Mouse (Mus musculus): Measurements from ENCODE around the gene Prss50. TPM values are rescaled to one million over a fixed set of nuclear protein-coding genes. Genes with fewer than 3 reads are reported as not detected.

Gene Prss50
- total and polyA plus RNA-seq, 3 experiments = not detected

DNA sequence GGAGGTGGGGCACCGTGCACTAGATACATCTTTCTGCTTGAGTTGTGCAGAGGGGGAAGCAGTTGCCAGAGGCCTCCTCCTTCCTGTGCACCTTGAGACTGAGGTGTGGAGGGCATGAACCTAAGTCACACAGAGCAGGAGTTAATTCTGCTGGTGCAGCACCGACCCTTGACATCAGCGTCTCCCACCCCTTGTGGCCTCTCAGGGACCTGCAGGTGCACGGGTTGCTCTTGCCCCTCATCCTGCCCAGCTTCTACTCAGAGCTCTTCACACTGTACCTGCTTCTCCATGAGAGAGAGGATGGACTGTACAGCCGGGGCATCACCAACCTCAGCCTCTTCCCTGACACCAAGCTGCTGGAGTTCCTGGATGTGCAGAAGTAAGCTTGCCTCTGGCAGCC lies 37.7 kb downstream of the Prss50 start:
- Histone ChIP-seq H3K4me2 (ENCODE audit: insufficient read depth, low read depth, poor library complexity, severe bottlenecking) (no peak overlapping the region), H3K4me1 (ENCODE audit: control insufficient read depth in 1 of 2, insufficient read depth in 2 of 2) (peaks cover 4 to 39% of the 10 kb centered on the region in 2 experiments; a peak in 3 of 4 replicates), H3K9ac (ENCODE audit: insufficient read depth, low read depth) (no peak overlapping the region), H3K36me3 (replicated peaks in 1 of 2; ENCODE audit: control insufficient read depth in 1 of 2, insufficient read depth in 1 of 2, low read length in 1 of 2) (peaks cover 0 to 83% of the 10 kb centered on the region in 2 experiments), H3K27ac (ENCODE audit: insufficient read depth, low read depth) (no peak overlapping the region), H3K79me2 (replicated peaks; ENCODE audit: control insufficient read depth, extremely low read depth, insufficient read depth, poor library complexity, severe bottlenecking) (no peaks in the 10 kb centered on the region), H3K9me3 (replicated peaks; ENCODE audit: low read length) (no peaks in the 10 kb centered on the region), H3K27me3 (replicated peaks) (no peaks in the 10 kb centered on the region), H3K4me3 (replicated peaks in 1 of 3; ENCODE audit: low read depth in 2 of 3, low read length in 2 of 3, poor library complexity in 1 of 3) (no peak overlapping the region)
- no peak for DNase-seq (ENCODE audit: extremely low read depth)
- dilution Hi-C loops (cut with MboI; ENCODE audit: extremely low pct_ligation_motif_present, extremely low pct_unique_long_range_greater_than_20kb, low sequenced_read_pairs) (no loop called here), in situ Hi-C loops (cut with MboI; ENCODE audit: low pct_ligation_motif_present, low pct_unique_long_range_greater_than_20kb, low sequenced_read_pairs) (no loop called here)
- TF ChIP-seq JUN (IDR thresholded peaks at IDR 0.05; ENCODE audit: insufficient read depth, low read depth, low read length) (no peak), BHLHE40 (IDR thresholded peaks at IDR 0.05; ENCODE audit: low read depth, low read length) (no peak), CTCF (conservative IDR thresholded peaks at IDR 0.05 in 1 of 2, IDR thresholded peaks at IDR 0.05 in 1 of 2; ENCODE audit: low read depth in 2 of 2, low read length in 2 of 2) (peak; percentile 9 to 25; a peak in 2 of 4 replicates)

DNA sequence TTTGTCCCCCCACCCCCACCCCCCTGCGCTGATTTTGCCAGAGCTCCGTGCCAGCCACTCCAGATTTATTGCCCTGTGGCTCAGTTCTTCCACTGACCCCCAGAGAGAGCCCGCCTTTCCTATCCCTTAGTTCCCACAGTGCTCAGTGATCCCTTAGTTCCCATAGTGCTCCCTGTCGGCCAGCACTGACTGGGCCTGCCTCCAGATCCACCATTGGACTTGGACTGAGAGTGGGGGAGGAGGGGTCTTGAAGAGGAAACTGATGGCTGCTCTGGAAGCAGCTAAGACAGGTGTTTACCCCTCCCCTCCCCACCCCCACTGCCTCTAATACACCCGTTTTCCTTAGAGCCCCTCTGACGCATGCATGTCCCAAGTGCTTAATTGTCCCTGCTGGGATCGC lies 38.2 kb downstream of the Prss50 start:
- Histone ChIP-seq H3K4me1 (ENCODE audit: control insufficient read depth in 1 of 2, insufficient read depth in 2 of 2) (peaks cover 4 to 34% of the 10 kb centered on the region in 2 experiments; a peak in 3 of 4 replicates), H3K27ac (ENCODE audit: insufficient read depth, low read depth) (no peak overlapping the region), H3K79me2 (replicated peaks; ENCODE audit: control insufficient read depth, extremely low read depth, insufficient read depth, poor library complexity, severe bottlenecking) (no peaks in the 10 kb centered on the region), H3K4me3 (replicated peaks in 1 of 3; ENCODE audit: low read depth in 2 of 3, low read length in 2 of 3, poor library complexity in 1 of 3) (no peak overlapping the region), H3K27me3 (replicated peaks) (no peaks in the 10 kb centered on the region), H3K9ac (ENCODE audit: insufficient read depth, low read depth) (no peak overlapping the region), H3K9me3 (replicated peaks; ENCODE audit: low read length) (no peaks in the 10 kb centered on the region), H3K36me3 (replicated peaks in 1 of 2; ENCODE audit: control insufficient read depth in 1 of 2, insufficient read depth in 1 of 2, low read length in 1 of 2) (peaks cover 0 to 78% of the 10 kb centered on the region in 2 experiments), H3K4me2 (ENCODE audit: insufficient read depth, low read depth, poor library complexity, severe bottlenecking) (no peak overlapping the region)
- TF ChIP-seq TBP (conservative IDR thresholded peaks at IDR 0.05; ENCODE audit: low read depth, low read length) (no peak), POLR2A (IDR thresholded peaks at IDR 0.05; ENCODE audit: low read depth, low read length) (no peak), PAX5 (IDR thresholded peaks at IDR 0.05; ENCODE audit: low read length) (no peak), ZNF384 (IDR thresholded peaks at IDR 0.05; ENCODE audit: low read depth, low read length) (no peak), MYC (IDR thresholded peaks at IDR 0.05; ENCODE audit: low read depth, low read length) (no peak), TCF12 (IDR thresholded peaks at IDR 0.05; ENCODE audit: low read depth, low read length) (no peak), CHD2 (IDR thresholded peaks at IDR 0.05; ENCODE audit: low read length) (no peak), MEF2A (IDR thresholded peaks at IDR 0.05; ENCODE audit: borderline replicate concordance, low read depth, low read length) (no peak), ELF1 (IDR thresholded peaks at IDR 0.05; ENCODE audit: low read depth, low read length) (no peak), SIN3A (IDR thresholded peaks at IDR 0.05; ENCODE audit: low read length) (no peak)
- no peak for DNase-seq (ENCODE audit: extremely low read depth)
- dilution Hi-C loops (cut with MboI; ENCODE audit: extremely low pct_ligation_motif_present, extremely low pct_unique_long_range_greater_than_20kb, low sequenced_read_pairs) (no loop called here), in situ Hi-C loops (cut with MboI; ENCODE audit: low pct_ligation_motif_present, low pct_unique_long_range_greater_than_20kb, low sequenced_read_pairs) (no loop called here)

- no peak for TF ChIP-seq USF2 (conservative IDR thresholded peaks at IDR 0.05; ENCODE audit: low read depth, low read length)
- TF ChIP-seq USF1 (IDR thresholded peaks at IDR 0.05; ENCODE audit: low read depth, low read length) = peak; percentile 10; the same call in 1 of the 2 replicates
- peaks cover 4 to 28% of the 10 kb centered on the region in 2 experiments; a peak in 3 of 4 replicates for H3K4me1 ChIP-seq (ENCODE audit: control insufficient read depth in 1 of 2, insufficient read depth in 2 of 2)
- H3K36me3 ChIP-seq (replicated peaks in 1 of 2; ENCODE audit: control insufficient read depth in 1 of 2, insufficient read depth in 1 of 2, low read length in 1 of 2) = peaks cover 0 to 72% of the 10 kb centered on the region in 2 experiments
- H3K27ac ChIP-seq (ENCODE audit: insufficient read depth, low read depth) = no peak overlapping the region
- no peak for DNase-seq (ENCODE audit: extremely low read depth)
- H3K27me3 ChIP-seq (replicated peaks) = no peaks in the 10 kb centered on the region
- in situ Hi-C loops (cut with MboI; ENCODE audit: low pct_ligation_motif_present, low pct_unique_long_range_greater_than_20kb, low sequenced_read_pairs) = no loop called here
- H3K79me2 ChIP-seq (replicated peaks; ENCODE audit: control insufficient read depth, extremely low read depth, insufficient read depth, poor library complexity, severe bottlenecking) = no peaks in the 10 kb centered on the region
- H3K4me3 ChIP-seq (replicated peaks in 1 of 3; ENCODE audit: low read depth in 2 of 3, low read length in 2 of 3, poor library complexity in 1 of 3) = no peak overlapping the region
- no peak overlapping the region for H3K4me2 ChIP-seq (ENCODE audit: insufficient read depth, low read depth, poor library complexity, severe bottlenecking)
- no peaks in the 10 kb centered on the region for H3K9me3 ChIP-seq (replicated peaks; ENCODE audit: low read length)
- H3K9ac ChIP-seq (ENCODE audit: insufficient read depth, low read depth) = no peak overlapping the region
- dilution Hi-C loops (cut with MboI; ENCODE audit: extremely low pct_ligation_motif_present, extremely low pct_unique_long_range_greater_than_20kb, low sequenced_read_pairs) = no loop called here
These were observed 38.8 kb downstream of the Prss50 start for GRCm38 (mm10) chr9:110896595-110896994.
